Mouse (Mus musculus) G1E-ER4 (cell line): Measurements from ENCODE around the gene Bak1. TPM values are rescaled to one million over a fixed set of nuclear protein-coding genes. Genes with fewer than 3 reads are reported as not detected.

ENCODE experiments used
- GATA1 ChIP-seq: IDR thresholded peaks from one replicate; pipeline ENCODE4 v1.8.0; 2012; ENCODE audit warnings: low read length, inconsistent platforms
- polyA plus RNA-seq: library from polyadenylated mRNA; stranded (reverse); fragments of >175 nt; gene quantifications from 2 replicates; pipeline ENCODE4 v1.2.3, GENCODE M21; 2012

Bak1 gene
- polyA plus RNA-seq, 1 experiment, result 211 TPM

DNA sequence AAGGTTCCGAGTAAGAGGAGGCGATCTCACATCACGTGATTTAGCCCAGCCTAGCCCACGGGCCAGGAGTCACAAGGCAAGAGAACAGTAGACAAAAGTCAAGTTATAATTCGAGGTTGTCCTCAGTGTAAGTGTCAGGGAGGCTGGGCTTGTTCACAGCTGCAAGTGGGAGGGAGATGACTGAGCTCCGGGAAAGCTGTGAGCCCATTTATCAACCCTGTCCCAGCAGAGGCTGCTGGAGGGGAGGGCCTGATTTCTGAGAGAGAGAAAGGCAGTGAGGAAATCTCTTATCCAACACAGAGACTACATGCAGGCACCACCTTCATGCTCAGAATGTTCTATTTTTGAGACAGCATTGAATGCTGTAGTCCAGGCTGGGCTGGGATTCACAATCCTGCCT is 15.9 kb downstream of the Bak1 start:
- TF ChIP-seq GATA1, result no peak

DNA sequence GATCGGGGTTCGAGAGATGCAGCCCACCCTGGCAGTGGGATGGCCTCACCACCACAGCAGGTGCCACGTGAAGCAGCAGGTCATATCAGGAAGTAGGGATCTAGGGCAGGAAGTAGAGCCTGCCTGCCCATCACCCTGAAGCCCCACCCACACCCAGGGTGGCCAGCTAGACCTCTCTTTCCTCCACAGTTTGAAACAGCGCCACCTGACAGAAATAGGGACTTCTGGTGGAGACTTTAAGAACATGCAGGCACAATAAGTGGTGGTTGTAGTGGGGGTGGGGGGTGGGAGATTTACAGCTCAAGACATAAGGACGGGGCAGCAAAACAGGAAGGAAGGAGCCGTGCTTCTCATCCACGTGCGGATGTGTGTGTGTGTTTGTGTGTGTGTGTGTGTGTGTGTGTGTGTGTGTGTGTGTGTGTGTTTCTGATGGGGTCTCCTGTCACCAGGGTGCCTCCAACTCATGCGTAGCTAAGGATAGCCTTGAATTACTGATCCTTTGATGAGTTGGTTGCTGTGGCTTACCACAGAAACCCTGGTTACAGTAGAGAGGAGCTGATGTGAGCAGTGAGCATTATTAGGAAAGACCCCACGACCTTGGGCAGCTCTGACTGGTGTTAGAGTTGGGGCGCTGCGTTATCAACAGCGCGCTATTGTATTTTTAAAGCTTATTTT is 16.7 kb downstream of the Bak1 start:
- no peak for TF ChIP-seq GATA1

GRCm38 (mm10) chr17:27011167-27011566 is 17.6 kb downstream of the Bak1 start:
- TF ChIP-seq GATA1, result no peak

- no peak for TF ChIP-seq GATA1
Measured at GRCm38 (mm10) chr17:27008277-27008676, 20.5 kb downstream of the Bak1 start.

- no peak for TF ChIP-seq GATA1
Measured at GRCm38 (mm10) chr17:27005644-27006043, 23.2 kb downstream of the Bak1 start.

- TF ChIP-seq GATA1, result no peak
Measured at GRCm38 (mm10) chr17:27004903-27005485, 23.8 kb downstream of the Bak1 start.

- no peak for TF ChIP-seq GATA1
Measured at GRCm38 (mm10) chr17:27004431-27004830, 24.4 kb downstream of the Bak1 start.

DNA sequence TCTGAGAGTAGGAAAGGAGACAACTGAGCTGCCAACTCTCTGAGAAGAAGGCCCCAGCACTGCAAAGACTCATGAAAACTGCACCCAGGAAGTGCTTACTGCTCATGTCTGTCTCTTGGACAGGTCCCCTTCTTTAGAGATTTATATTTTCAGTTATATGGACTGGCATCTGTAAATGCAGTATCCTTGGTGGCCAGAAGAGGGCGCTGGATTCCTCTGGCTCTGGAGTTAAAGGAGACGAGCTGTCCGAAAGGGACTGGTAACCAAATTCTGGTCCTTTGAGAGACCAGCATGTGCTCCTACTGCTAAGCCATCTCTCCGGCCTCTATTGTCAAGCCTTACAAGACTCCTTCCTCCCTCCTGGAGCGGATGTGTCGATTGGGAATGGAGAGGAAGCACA is 26.9 kb downstream of the Bak1 start:
- no peak for TF ChIP-seq GATA1

- TF ChIP-seq GATA1, result no peak
Measured at GRCm38 (mm10) chr17:27001151-27001550, 27.7 kb downstream of the Bak1 start.

DNA sequence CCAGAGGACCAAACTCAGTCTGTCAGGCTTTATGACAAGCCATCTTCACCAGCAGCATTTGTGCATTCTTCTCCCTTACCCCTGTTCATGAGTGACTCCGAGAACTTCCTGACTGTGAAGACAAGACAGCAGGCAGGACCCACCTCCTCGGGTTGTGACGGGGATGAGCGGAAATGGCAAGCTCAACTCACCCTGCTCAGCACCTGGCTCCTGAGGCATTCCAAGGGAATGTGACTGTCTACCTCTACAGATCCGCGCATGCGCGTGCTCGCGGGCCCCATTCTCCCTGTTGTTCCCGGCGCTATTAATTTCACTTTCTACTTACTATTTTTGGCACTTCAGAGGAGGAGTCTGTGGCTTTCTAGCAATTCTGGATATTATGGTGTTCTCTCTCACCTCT is 28.8 kb downstream of the Bak1 start:
- TF ChIP-seq GATA1, result no peak

DNA sequence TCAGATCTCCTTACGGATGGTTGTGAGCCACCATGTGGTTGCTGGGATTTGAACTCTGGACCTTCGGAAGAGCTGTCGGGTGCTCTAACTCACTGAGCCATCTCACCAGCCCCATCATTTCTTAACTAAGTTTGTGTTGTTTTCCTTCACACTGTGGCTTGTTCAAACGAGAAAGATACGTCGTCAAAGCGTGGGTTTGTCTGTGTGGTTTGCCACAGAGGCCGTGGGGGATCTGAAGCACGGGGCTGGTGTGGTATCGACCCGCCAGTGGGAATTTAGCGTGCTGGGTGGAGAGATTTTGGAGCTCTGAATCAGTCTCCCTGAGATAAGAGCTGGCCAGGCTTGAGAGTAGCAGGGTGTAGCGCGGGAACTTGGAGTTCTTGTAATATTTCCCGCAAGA is 30.5 kb downstream of the Bak1 start:
- no peak for TF ChIP-seq GATA1

GRCm38 (mm10) chr17:26997661-26998060 is 31.1 kb downstream of the Bak1 start:
- no peak for TF ChIP-seq GATA1

GRCm38 (mm10) chr17:26995562-26995961 is 33.2 kb downstream of the Bak1 start:
- TF ChIP-seq GATA1, result no peak

DNA sequence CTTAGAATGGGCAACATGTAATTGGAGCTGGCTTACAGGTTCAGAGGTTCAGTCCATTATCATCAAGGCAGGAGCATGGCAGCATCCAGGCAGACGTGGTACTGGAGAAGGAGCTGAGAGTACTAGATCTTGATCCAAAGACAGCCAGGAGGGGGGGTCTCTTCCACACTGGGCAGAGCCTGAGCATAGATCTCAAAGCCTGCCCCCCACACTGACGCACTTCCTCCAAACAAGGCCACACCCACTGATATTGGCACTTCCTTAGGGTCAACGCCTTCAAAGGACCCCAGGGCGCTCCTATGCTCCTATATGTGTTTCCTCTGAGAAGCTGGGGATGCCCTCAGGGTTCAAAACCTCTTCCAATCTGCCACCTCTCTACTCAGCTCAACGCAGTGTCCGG is 33.8 kb downstream of the Bak1 start:
- TF ChIP-seq GATA1, result no peak

DNA sequence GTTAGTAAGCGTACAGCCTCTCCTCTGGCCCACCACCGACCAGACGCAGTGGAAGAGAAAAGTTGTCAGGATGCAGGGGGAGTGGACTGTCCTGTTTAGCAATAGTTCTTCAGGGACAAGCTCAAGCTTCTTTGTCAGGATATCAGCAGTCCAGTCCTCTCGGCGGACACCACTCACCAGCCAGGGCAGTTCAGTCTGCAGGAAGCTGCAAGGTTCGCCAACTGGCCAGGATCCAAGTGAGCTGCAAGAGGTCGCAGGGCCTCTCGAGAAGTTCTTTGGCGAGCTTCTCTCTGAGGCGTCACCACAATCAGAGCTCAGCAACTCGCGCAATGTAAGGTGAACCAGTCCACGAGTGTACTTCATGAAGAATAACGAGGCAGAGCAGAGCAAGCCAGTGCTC is 34.4 kb downstream of the Bak1 start:
- no peak for TF ChIP-seq GATA1

GRCm38 (mm10) chr17:26990521-26990920 is 38.3 kb downstream of the Bak1 start:
- TF ChIP-seq GATA1, result no peak

- TF ChIP-seq GATA1, result no peak
Measured at GRCm38 (mm10) chr17:26985503-26986179, 43.2 kb downstream of the Bak1 start.

DNA sequence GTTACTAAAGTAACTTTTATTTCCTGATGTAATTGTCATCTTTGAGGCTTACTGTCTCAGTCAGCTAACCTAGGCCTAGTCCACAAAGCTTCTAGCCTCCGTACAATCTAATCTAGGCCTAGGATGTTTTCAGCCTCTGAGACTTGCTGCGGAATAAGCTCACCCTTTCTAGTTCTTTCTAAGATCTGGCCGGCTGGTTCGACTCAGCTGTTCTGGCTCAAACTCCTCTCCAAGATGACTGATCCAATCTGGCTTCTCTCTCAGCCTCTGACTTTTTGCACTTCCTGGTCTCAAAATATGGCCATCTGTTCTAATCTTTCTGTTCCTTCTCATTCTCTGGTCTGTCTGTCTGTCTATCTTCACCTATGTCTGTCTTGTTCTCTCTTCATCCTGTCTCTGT is 45.4 kb downstream of the Bak1 start:
- TF ChIP-seq GATA1, result no peak
